Mouse (Mus musculus) hindbrain, embryonic 16.5 days (tissue): ENCODE results near the gene Pkhd1. TPM values are rescaled to one million over a fixed set of nuclear protein-coding genes. Genes with fewer than 3 reads are reported as not detected.

Experiments
- ATAC-seq: fragments of 200-750 bp; cut with Nextera tagmentation; 2 replicates; pipeline ENCODE4 v1.8.0; 2017; ENCODE audit warnings: moderate TSS enrichment, moderate library complexity
- H3K27ac ChIP-seq: fragments of 300-500 bp; sonication (generic); 2 replicates; pipeline ENCODE4 v1.5.1; 2014; ENCODE audit warnings: low read depth, mild to moderate bottlenecking, control low read depth, low read length, moderate library complexity
- H3K27me3 ChIP-seq: fragments of 300-500 bp; sonication (generic); replicated peaks from 2 replicates; pipeline ENCODE4 v1.6.1; 2014; ENCODE audit warnings: low read length; ENCODE audit not compliant: control insufficient read depth, insufficient read depth
- H3K36me3 ChIP-seq: fragments of 300-500 bp; sonication (generic); 2 replicates; pipeline ENCODE4 v1.6.1; 2014; ENCODE audit warnings: mild to moderate bottlenecking, low read length, moderate library complexity, mixed read lengths; ENCODE audit not compliant: control insufficient read depth, insufficient read depth
- H3K4me1 ChIP-seq: fragments of 300-500 bp; sonication (generic); 2 replicates; pipeline ENCODE4 v1.6.1; 2014; ENCODE audit warnings: low read depth, low read length; ENCODE audit not compliant: control insufficient read depth, insufficient read depth
- H3K4me2 ChIP-seq: fragments of 300-500 bp; sonication (generic); 2 replicates; pipeline ENCODE4 v1.6.1; 2014; ENCODE audit warnings: mild to moderate bottlenecking, low read length, control low read depth, moderate library complexity
- H3K4me3 ChIP-seq: fragments of 300-500 bp; sonication (generic); 2 replicates; pipeline ENCODE4 v1.5.1; 2014; ENCODE audit warnings: mild to moderate bottlenecking, low read length, control low read depth, moderate library complexity
- H3K9ac ChIP-seq: fragments of 300-500 bp; sonication (generic); 2 replicates; pipeline ENCODE4 v1.6.1; 2014; ENCODE audit warnings: low read depth, mild to moderate bottlenecking, control low read depth, low read length, moderate library complexity
- H3K9me3 ChIP-seq: fragments of 300-500 bp; sonication (generic); 2 replicates; pipeline ENCODE4 v1.6.1; 2014; ENCODE audit warnings: mild to moderate bottlenecking, low read length, moderate library complexity; ENCODE audit not compliant: control insufficient read depth
- WGBS: fragments of 180-500 bp; shearing (Covaris S2); extraction: QIAGEN DNeasy Blood & Tissue Kit; methylation state at CpG from one replicate; pipeline ENCODE4 v1.1.7; 2014; 5-methylcytosine and 5-hydroxymethylcytosine counted together
- polyA plus RNA-seq: library from polyadenylated mRNA; unstranded; fragments of >200 nt; fragmentation: Nextera tagmentation; extraction: Ambion mirVana; gene quantifications from 2 replicates; pipeline ENCODE4 v1.2.1, GENCODE M21; 2015

Gene Pkhd1
- polyA plus RNA-seq, 1 experiment from 2014 or later, result 0.01 TPM

DNA sequence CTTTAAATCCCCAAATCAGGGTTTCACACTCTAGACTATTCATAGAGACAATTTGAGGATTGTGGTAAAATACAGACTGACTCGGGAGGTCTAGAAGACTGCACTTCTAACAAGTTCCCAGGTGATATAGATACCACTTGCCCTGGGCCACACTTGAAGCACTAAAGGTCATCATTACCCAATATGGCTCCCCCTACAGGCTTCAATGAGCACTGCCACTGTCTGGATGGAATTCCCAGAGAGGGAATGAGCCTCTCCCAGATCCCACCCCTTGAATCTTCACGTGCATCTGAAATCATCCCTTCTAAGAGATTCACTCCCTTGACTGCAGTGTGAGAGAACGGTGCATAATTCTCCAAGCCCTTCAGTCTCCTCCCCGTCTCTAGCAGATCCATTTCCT, 73.3 kb downstream of the Pkhd1 start:
- no peak overlapping the region for H3K27ac ChIP-seq
- H3K36me3 ChIP-seq, result no peaks in the 10 kb centered on the region
- no peaks in the 10 kb centered on the region for H3K4me1 ChIP-seq
- 70% methylated on average over 4 of the region's 4 CpGs for WGBS
- no peak for ATAC-seq
- H3K4me2 ChIP-seq, result no peak overlapping the region
- H3K4me3 ChIP-seq, result no peak overlapping the region
- H3K9ac ChIP-seq, result no peak overlapping the region
- H3K9me3 ChIP-seq, result no peaks in the 10 kb centered on the region
- no peaks in the 10 kb centered on the region for H3K27me3 ChIP-seq

DNA sequence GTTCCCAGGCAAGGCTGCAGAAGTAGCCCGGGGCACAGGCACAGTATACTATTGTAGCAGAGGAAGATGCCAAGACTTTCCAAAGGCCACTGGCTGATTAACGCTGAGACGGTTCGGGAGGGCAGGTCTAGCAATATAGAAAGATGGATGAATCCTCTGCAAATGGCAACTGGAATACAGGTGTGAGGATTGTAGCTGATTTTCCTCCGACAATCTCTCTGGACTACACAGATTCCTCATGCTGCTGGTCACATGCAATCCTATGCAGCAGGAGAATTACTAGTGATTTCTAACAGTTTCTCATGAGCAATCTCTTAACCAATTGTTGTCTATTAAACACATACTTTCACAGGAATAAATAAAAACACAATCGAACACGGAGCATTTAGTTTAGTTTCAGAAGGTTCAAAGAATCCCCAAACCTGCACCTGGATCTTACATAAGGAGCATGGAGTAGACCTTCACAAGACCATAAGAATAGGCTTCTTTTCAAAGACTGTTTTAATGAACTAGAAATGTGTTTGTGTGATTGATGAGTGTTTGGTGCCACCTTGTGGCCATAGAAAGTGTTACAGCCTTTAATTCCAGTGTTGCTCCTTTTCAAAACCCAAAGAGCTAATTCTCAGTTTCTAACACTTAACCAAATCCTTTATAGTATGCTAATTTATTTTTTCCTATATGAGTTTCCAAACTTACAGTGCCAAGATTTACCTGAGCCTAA, 104.3 kb downstream of the Pkhd1 start:
- no peak overlapping the region for H3K4me2 ChIP-seq
- H3K27ac ChIP-seq, result no peak overlapping the region
- H3K36me3 ChIP-seq, result no peaks in the 10 kb centered on the region
- no peak overlapping the region for H3K9ac ChIP-seq
- WGBS, result 68% methylated on average over 7 of the region's 7 CpGs
- no peaks in the 10 kb centered on the region for H3K9me3 ChIP-seq
- H3K27me3 ChIP-seq, result no peaks in the 10 kb centered on the region
- H3K4me3 ChIP-seq, result no peak overlapping the region
- H3K4me1 ChIP-seq, result no peaks in the 10 kb centered on the region
- ATAC-seq, result peak; percentile 67; the same call in 1 of the 2 replicates

DNA sequence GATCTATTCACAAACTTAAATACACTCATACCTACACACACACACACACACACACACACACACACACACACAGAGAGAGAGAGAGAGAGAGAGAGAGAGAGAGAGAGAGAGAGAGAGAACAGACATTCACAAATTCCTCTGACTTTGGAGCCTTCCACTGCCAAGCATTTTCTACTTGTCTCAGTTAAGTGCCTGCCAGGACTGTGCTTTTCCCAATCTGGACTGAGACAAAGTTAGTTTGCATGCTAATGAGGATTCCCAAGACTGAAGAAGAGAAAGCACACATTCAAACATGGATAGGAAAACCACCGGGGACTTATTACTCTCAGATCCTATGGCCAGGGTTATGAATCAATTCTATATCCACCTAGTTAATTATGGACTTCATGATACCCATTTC, 118.9 kb downstream of the Pkhd1 start:
- no peaks in the 10 kb centered on the region for H3K4me1 ChIP-seq
- no peak overlapping the region for H3K4me2 ChIP-seq
- no peak overlapping the region for H3K4me3 ChIP-seq
- H3K27ac ChIP-seq, result no peak overlapping the region
- H3K36me3 ChIP-seq, result no peaks in the 10 kb centered on the region
- no peaks in the 10 kb centered on the region for H3K9me3 ChIP-seq
- no peak overlapping the region for H3K9ac ChIP-seq
- H3K27me3 ChIP-seq, result no peaks in the 10 kb centered on the region
- no peak for ATAC-seq
- WGBS, result 73% methylated on average over 1 of the region's 1 CpGs

DNA sequence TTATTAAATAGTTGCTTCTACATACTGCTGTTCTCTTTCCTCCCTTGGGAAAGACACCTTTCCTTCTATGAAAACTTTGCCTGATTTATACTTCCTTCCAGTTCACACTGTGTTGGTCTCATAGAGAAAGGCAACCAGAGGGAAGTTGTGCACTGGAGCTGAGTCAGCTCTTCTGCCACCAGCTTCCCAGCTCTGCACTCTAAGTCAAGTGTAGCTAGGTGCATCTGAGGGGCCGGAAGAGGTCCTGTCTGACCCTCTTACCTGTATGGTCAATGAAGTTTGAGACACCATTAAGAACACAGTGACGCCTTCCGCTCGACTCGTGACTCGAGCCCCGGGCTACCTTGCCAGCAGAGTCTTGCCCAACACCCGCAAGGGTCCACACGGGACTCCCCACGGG, 131.8 kb downstream of the Pkhd1 start:
- Histone ChIP-seq H3K4me2 (no peak overlapping the region), H3K9me3 (no peaks in the 10 kb centered on the region), H3K36me3 (no peaks in the 10 kb centered on the region), H3K9ac (no peak overlapping the region), H3K4me1 (no peaks in the 10 kb centered on the region), H3K27me3 (no peaks in the 10 kb centered on the region), H3K27ac (no peak overlapping the region), H3K4me3 (no peak overlapping the region)
- 96% methylated on average over 7 of the region's 10 CpGs for WGBS
- ATAC-seq, result no peak

DNA sequence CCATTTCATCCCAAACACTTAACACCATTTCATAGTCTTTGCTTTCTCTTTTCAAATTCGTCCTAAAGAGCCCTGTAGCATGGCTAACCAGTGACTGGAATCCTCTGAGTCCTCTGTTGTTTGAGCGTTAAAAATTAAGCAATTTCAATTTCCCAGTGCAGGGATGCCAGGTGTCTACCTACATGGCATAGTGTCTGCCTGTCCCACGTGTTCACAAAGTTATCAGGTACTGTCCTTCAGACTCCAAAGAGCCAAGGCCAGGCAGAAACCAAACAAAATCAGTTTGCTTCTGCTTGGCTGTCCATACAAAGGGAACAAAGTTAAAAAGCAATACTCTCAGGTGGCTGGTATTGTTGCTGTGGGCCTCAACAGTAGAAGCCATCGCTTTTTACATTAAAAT, 136.0 kb downstream of the Pkhd1 start:
- Histone ChIP-seq H3K27me3 (no peaks in the 10 kb centered on the region), H3K9ac (no peak overlapping the region), H3K36me3 (no peaks in the 10 kb centered on the region), H3K4me1 (no peaks in the 10 kb centered on the region; the same call in 1 of the 2 replicates), H3K4me3 (no peak overlapping the region), H3K9me3 (no peaks in the 10 kb centered on the region), H3K4me2 (no peak overlapping the region), H3K27ac (no peak overlapping the region)
- ATAC-seq, result no peak
- WGBS, result 79% methylated on average over 4 of the region's 4 CpGs

DNA sequence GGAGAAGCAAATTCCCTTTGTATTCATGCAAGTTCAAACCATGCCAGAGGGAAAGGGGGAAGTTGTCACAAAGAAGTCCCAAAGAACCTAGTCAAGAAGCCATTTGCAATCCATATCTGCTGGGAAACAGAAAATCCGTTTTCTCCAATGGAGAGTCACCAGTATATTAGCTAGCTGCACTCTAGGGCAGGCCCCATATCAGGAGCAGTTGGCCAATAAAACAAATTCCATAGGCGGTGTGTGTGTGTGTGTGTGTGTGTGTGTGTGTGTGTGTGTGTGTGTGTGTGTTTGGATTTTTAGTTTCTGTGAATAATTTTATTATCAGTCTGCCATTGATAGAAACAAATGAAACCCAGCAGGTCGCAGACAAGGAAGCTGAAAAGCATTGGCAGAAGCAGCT, 139.2 kb downstream of the Pkhd1 start:
- H3K9me3 ChIP-seq, result no peaks in the 10 kb centered on the region
- H3K4me3 ChIP-seq, result peak overlapping the region; percentile 47
- no peaks in the 10 kb centered on the region for H3K27me3 ChIP-seq
- no peaks in the 10 kb centered on the region for H3K36me3 ChIP-seq
- H3K27ac ChIP-seq, result peak overlapping the region; percentile 76
- H3K4me2 ChIP-seq, result peak overlapping the region; percentile 87
- ATAC-seq, result no peak
- no peak overlapping the region for H3K9ac ChIP-seq
- WGBS, result 68% methylated on average over 3 of the region's 3 CpGs
- H3K4me1 ChIP-seq, result no peaks in the 10 kb centered on the region; the same call in 1 of the 2 replicates

DNA sequence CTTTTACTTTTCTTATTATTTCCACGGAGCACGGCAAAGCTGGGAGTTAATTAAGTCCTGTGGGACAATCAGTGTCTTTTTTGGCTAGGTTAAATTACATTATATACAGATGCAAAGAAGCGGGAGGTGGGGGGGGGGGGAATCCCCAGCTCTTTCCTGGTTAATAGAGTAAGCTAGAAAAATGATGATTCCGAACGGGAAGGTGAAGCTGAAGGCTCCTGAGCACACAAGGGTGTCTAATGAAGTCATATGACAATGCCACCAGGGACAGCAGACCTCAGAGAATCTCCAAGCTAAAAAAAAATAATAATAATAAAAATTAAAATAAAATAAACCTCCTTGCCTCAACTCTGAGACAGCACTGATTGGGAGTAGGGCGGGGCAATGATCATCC, 139.6 kb downstream of the Pkhd1 start:
- H3K4me1 ChIP-seq, result no peaks in the 10 kb centered on the region; the same call in 1 of the 2 replicates
- WGBS, result 24% methylated on average over 6 of the region's 6 CpGs
- H3K27ac ChIP-seq, result peak overlapping the region; percentile 76
- H3K36me3 ChIP-seq, result no peaks in the 10 kb centered on the region
- ATAC-seq, result peak; percentile 60; the same call in 1 of the 2 replicates
- H3K27me3 ChIP-seq, result no peaks in the 10 kb centered on the region
- no peaks in the 10 kb centered on the region for H3K9me3 ChIP-seq
- H3K4me3 ChIP-seq, result peak overlapping the region; percentile 47
- peak overlapping the region; percentile 69 for H3K9ac ChIP-seq
- H3K4me2 ChIP-seq, result peak overlapping the region; percentile 87

DNA sequence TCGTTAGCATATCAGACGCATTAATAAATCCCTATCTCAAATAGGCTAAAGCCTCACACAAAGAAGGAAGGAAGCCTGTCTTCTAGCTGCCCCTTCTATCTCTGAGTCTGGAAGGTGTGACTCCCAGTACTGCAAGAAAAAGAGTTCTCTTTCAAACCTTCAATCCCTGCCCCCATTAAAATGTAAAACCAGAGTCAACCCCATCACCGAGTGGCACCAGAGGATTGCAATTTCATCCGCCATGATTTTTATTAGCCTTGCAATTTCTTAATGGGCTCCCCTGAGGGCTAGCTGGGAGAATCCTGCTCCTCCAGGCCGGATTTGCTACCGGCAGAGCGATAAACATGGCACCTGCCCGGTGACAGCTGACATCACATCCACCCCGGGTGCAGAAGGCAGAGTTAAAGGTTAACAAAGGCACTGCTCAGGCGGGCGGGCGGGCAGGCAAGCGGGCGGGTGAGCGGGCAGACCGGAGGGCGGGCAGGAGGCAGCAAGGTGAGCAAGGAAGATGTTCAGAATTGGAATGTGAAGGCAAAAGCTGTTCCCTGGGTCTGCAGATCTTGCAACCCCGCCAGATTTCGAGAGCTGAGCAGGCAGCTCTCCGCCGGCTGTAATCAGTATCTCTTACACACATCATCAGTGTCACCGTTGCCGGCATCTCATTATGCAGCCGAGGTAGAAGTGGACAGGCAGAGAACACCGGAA, 140.2 kb downstream of the Pkhd1 start:
- Histone ChIP-seq H3K4me2 (peak overlapping the region; percentile 87), H3K27ac (peak overlapping the region; percentile 76), H3K4me3 (peak overlapping the region; percentile 47), H3K4me1 (no peaks in the 10 kb centered on the region; the same call in 1 of the 2 replicates), H3K27me3 (no peaks in the 10 kb centered on the region), H3K9ac (peak overlapping the region; percentile 69), H3K36me3 (no peaks in the 10 kb centered on the region), H3K9me3 (no peaks in the 10 kb centered on the region)
- 3% methylated on average over 25 of the region's 25 CpGs for WGBS
- ATAC-seq, result peak; percentile 90

DNA sequence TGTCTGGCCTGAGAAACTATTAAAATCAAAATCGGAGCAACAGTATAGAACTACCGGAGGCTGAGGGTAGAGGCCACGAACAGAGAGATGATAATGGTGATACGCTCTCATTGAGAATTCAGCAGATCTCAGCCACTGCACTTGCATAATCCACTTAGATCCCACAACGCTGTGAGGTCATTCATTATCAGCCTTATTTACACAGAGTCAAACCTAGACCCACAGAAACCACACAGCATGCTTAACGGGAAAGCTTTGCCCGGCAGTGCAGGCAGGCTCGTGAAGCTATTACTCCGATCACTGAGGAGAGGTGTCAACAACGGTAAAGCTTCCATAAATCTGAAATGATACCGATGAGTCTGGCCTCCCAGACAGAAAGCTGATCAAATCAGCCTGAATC, 147.1 kb downstream of the Pkhd1 start:
- Histone ChIP-seq H3K4me2 (no peak overlapping the region), H3K9me3 (no peaks in the 10 kb centered on the region), H3K9ac (no peak overlapping the region), H3K4me1 (no peaks in the 10 kb centered on the region), H3K27me3 (no peaks in the 10 kb centered on the region), H3K36me3 (no peaks in the 10 kb centered on the region), H3K27ac (no peak overlapping the region), H3K4me3 (no peak overlapping the region)
- ATAC-seq, result no peak
- WGBS, result 79% methylated on average over 11 of the region's 11 CpGs
